Mouse (Mus musculus): Measurements from ENCODE around the gene Fam45a. TPM values are rescaled to one million over a fixed set of nuclear protein-coding genes. Genes with fewer than 3 reads are reported as not detected.

Fam45a gene
- polyA plus RNA-seq (2012; rRNA removed; ENCODE audit: low replicate concordance), result 0.74 and 2.8 TPM in 2 replicates

DNA sequence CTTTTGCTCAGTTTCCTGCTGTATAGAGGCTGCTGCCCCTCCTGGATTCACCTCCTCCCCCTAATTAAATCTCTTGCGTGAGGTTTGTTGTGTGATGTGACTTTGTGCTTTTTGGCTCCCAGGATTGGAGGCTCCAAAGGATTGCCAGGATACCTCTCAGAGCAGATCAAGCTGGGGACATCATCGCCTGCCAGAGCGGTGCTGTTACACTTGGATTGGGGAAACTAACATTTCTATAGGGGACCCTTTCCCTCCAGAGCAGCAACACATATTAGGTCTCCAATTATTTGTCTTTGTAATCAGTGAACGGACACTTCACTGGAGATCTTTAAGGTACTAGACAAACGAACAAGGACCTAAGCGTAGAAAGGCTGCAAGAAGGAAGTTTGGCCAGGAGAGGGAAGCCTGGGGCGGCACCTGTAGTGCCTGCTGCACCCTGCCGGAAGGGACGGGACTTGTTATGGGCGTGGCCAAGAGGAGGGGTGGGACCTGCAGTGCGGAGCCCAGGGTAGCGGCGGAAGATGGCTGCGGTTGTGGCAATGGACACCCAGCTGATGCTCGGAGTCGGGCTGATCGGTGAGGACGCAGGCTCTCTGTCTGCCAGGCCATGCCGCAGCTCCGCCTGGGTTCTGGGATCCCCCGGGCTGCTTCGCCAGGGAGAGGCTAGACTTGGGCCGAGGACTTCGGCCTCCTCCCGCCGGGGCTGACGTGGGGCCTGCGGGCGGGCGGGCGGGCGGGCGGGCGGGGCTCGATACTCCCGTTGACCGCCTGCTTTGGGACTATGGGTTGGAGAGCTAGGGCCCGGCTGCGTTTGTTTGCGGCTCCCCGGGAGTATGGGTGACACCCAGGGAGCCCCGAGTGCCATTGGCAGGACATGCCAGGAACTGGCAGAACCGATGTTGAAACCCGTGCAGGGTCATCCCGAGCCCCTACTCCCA lies at the start of gene Fam45a:
Gene Fam45a, plus strand, starts transcription at position 488 of the 938 bp plus-strand sequence.

DNA sequence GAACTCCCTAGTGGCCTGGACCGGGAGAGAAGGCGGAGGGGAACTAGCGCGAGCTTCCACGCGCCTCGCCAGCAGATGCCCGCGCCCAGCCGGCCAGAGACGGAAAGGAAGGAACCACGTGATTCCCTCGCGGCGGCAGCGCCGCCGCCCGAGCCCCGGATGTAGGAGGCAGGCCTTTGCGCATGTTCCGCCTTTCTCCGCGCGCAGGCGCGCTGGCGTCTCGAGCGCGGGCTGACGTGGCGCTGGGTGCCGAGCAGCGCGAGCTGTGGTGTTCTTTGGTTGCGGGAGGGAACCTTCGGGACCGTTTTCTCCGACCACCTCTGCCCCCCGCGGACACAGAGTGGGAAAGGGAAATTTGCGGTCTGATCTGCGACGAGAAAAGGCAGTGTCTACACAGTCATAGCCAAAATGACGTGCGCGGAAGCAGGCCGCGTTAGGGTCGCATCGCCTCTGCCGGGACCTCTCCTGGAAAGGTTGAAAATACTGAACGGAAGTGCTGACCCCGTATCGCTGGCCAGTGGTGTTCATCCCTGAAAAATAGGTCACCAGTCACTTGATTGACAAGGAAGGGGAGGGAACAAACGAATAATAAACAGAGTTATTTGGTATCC lies 20.7 kb upstream of the Fam45a start, which contains the start of gene Eif3a:
Gene Eif3a, minus strand, starts transcription at position 108 of the 611 bp plus-strand sequence.

DNA sequence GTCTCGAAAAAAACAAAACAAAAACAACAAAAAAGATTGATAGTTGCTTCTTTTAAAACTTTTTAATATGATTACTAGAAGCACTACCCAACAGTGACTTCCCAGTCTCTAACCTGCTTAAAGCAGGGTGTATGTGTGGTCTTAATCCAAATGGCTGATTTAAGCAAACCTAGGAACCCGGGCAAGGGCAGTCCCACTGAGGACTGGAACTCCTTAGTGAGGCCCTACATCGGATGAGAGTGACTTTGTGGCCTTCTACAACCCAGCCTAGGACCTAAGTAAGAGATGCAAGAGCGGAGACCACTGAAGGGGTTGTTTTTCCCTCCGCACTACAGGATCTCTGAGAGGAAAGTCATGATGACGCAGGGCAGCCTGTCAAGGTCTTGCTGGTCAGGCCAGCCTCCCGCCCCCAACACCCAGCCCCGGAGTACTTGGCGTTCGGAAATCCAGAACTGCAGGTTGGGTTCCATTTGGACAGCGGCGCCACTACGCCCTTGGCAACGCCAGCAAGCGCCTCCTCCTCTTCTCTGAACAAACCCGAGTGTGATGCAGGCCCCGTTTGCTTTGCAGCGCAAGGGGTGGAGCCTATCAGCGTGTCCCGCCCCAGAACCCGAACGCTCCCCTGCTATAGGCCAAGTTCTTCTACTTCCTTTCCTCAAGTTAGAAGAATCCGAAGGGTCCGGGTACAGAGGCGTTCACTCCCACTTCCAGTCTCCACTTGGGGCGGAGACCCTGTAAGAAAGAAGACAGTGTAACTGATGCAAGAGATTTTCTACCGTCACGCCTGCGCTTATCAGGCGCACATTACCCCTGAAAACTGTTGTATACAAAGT lies 49.7 kb downstream of the Fam45a start, which contains the start of gene Sfxn4:
Gene Sfxn4, minus strand, starts transcription at position 612 of the 833 bp plus-strand sequence.

DNA sequence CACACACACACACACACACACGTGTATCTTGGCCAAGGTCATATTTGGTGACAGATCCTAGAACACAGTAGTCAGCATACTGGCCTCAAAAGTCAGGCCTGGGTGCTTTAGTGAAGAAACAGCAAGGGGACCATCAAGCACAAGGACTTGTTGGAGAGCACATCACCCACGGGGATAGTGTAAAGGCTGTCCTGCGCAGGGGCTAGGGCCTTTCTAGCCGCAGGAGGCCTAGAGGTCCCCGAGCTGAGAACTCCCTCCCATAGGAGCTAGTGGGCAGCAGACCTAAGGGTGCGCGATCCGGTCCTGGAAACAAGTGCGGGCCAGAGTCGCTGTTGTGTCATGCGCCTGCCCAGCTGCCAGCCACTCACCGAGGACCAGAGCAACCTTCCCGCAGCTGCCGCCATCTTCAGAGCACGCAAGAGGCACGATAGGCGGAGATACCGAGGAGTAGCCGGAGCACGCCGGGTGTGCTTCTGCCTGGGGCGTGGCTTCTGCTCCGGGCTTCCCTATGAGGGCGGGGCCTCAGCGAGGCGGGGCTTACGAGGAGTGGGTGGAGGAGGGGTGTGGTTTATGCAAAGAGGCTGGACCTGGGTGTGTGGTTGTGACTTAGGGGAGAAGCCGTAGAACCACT lies 62.8 kb downstream of the Fam45a start, which contains the start of gene Prdx3:
Gene Prdx3, minus strand, starts transcription at position 493 of the 631 bp plus-strand sequence.

Other genes with a start within 250 kb of the Fam45a start
- 10.1 and 12.9 TPM in 2 replicates for gene Cacul1, start 230.6 kb upstream of the Fam45a start, polyA plus RNA-seq (2012; rRNA removed; ENCODE audit: low replicate concordance)
- 0.20 and 0.49 TPM in 2 replicates for gene Nanos1, start 55.6 kb upstream of the Fam45a start, polyA plus RNA-seq (2012; rRNA removed; ENCODE audit: low replicate concordance)
- 2.4 and 9.9 TPM in 2 replicates for gene Eif3a, start 20.9 kb upstream of the Fam45a start, polyA plus RNA-seq (2012; rRNA removed; ENCODE audit: low replicate concordance)
- gene Sfxn4, start 49.9 kb downstream of the Fam45a start, polyA plus RNA-seq (2012; rRNA removed; ENCODE audit: low replicate concordance), result 0.05 and 0.09 TPM in 2 replicates
- gene Prdx3, start 63.0 kb downstream of the Fam45a start, polyA plus RNA-seq (2012; rRNA removed; ENCODE audit: low replicate concordance), result 45.0 and 86.7 TPM in 2 replicates
- gene Grk5, start 78.2 kb downstream of the Fam45a start, polyA plus RNA-seq (2012; rRNA removed; ENCODE audit: low replicate concordance), result 0.49 and 0.71 TPM in 2 replicates